Mouse (Mus musculus) MEL (cell line): Measurements from ENCODE around the gene Lgi4. TPM values are rescaled to one million over a fixed set of nuclear protein-coding genes. Genes with fewer than 3 reads are reported as not detected.

Experiments used
- DNase-seq: peaks from one replicate; pipeline ENCODE4 v3.0.0; 2011; ENCODE audit warnings: low read depth, low spot score
- H3K27ac ChIP-seq: 2 replicates; pipeline ENCODE4 v1.5.1; 2012; ENCODE audit warnings: low read depth, mild to moderate bottlenecking, control low read depth, low read length, moderate library complexity; ENCODE audit not compliant: control insufficient read depth
- H3K27me3 ChIP-seq, 2 experiments: fragments of 150-350 bp in 1 of 2; sonication (generic) in 1 of 2; 2 replicates each; pipeline ENCODE4 v1.6.1; 2012; ENCODE audit warnings: low read length in 2 of 2, mild to moderate bottlenecking in 2 of 2, improper control_type of control experiment in 1 of 2, moderate library complexity in 1 of 2; ENCODE audit not compliant: insufficient read depth in 2 of 2, control insufficient read depth in 1 of 2
- H3K36me3 ChIP-seq, 2 experiments: 2 replicates each; pipeline ENCODE4 v1.6.1; 2012 to 2014; ENCODE audit warnings: low read length in 2 of 2, improper control_type of control experiment in 1 of 2, inconsistent platforms in 1 of 2, mild to moderate bottlenecking in 1 of 2; ENCODE audit not compliant: insufficient read depth in 2 of 2, control insufficient read depth in 1 of 2
- H3K4me1 ChIP-seq, 2 experiments: fragments of 150-350 bp in 1 of 2; sonication (generic) in 1 of 2; 2 replicates each; pipeline ENCODE4 v1.6.1; 2012; ENCODE audit warnings: low read length in 2 of 2, improper control_type of control experiment in 1 of 2, mild to moderate bottlenecking in 1 of 2; ENCODE audit not compliant: insufficient read depth in 2 of 2, control insufficient read depth in 1 of 2
- H3K4me3 ChIP-seq, 2 experiments: fragments of 150-350 bp in 1 of 2; sonication (generic) in 1 of 2; 2 replicates each; pipeline ENCODE4 v1.5.1; 2012; ENCODE audit warnings: low read depth in 2 of 2, low read length in 2 of 2, mild to moderate bottlenecking in 2 of 2, moderate library complexity in 2 of 2, control low read depth in 1 of 2, improper control_type of control experiment in 1 of 2; ENCODE audit not compliant: control insufficient read depth in 1 of 2, insufficient read depth in 1 of 2
- H3K79me2 ChIP-seq: 2 replicates; pipeline ENCODE4 v1.6.1; 2012; ENCODE audit warnings: mild to moderate bottlenecking, low read length, moderate library complexity; ENCODE audit not compliant: control insufficient read depth, poor library complexity, insufficient read depth
- H3K9ac ChIP-seq: 2 replicates; pipeline ENCODE4 v1.6.1; 2012; ENCODE audit warnings: low read depth, mild to moderate bottlenecking, control low read depth, low read length, moderate library complexity; ENCODE audit not compliant: control insufficient read depth, poor library complexity, severe bottlenecking
- H3K9me3 ChIP-seq: fragments of 150-350 bp; sonication (generic); replicated peaks from 2 replicates; pipeline ENCODE4 v1.6.1; 2012; ENCODE audit warnings: mild to moderate bottlenecking, low read length, improper control_type of control experiment, moderate library complexity; ENCODE audit not compliant: insufficient read depth
- BHLHE40 ChIP-seq: IDR thresholded peaks from 2 replicates; pipeline ENCODE4 v1.6.1; 2012; ENCODE audit warnings: low read depth, mild to moderate bottlenecking, inconsistent platforms, low read length, improper control_type of control experiment, borderline replicate concordance
- CTCF ChIP-seq, 3 experiments: IDR thresholded peaks in 2 of 3; conservative IDR thresholded peaks in 1 of 3; 2 replicates each; pipeline ENCODE4 v1.5.1; 2011 to 2012; ENCODE audit warnings: low read length in 3 of 3, low read depth in 2 of 3, mild to moderate bottlenecking in 2 of 3, improper control_type of control experiment in 1 of 3, inconsistent platforms in 1 of 3, mixed read lengths in 1 of 3, moderate library complexity in 1 of 3; ENCODE audit not compliant: control insufficient read depth in 1 of 3, insufficient read depth in 1 of 3, poor library complexity in 1 of 3, severe bottlenecking in 1 of 3
- E2F4 ChIP-seq: IDR thresholded peaks from 2 replicates; pipeline ENCODE4 v1.6.1; 2011; ENCODE audit warnings: low read depth, low read length, improper control_type of control experiment, borderline replicate concordance
- ETS1 ChIP-seq: IDR thresholded peaks from 2 replicates; pipeline ENCODE4 v1.6.1; 2012; ENCODE audit warnings: low read depth, mild to moderate bottlenecking, inconsistent platforms, low read length, improper control_type of control experiment, moderate library complexity
- GABPA ChIP-seq: IDR thresholded peaks from 2 replicates; pipeline ENCODE4 v1.6.1; 2012; ENCODE audit warnings: low read depth, mild to moderate bottlenecking, inconsistent platforms, low read length, improper control_type of control experiment, moderate library complexity
- GATA1 ChIP-seq: IDR thresholded peaks from 2 replicates; pipeline ENCODE4 v1.6.1; 2011; ENCODE audit warnings: low read depth, low read length, improper control_type of control experiment
- HCFC1 ChIP-seq: IDR thresholded peaks from 2 replicates; pipeline ENCODE4 v1.6.1; 2012; ENCODE audit warnings: low read depth, mild to moderate bottlenecking, inconsistent platforms, low read length, improper control_type of control experiment, moderate library complexity
- KAT2A ChIP-seq: conservative IDR thresholded peaks from 2 replicates; pipeline ENCODE4 v1.6.1; 2012; ENCODE audit warnings: low read depth, low read length, improper control_type of control experiment, inconsistent platforms
- MAFK ChIP-seq: IDR thresholded peaks from 2 replicates; pipeline ENCODE4 v1.6.1; 2011; ENCODE audit warnings: low read depth, mild to moderate bottlenecking, low read length, improper control_type of control experiment, borderline replicate concordance
- MAX ChIP-seq: IDR thresholded peaks from 2 replicates; pipeline ENCODE4 v1.6.1; 2011; ENCODE audit warnings: low read length, improper control_type of control experiment
- MEF2A ChIP-seq: IDR thresholded peaks from 2 replicates; pipeline ENCODE4 v1.6.1; 2014; ENCODE audit warnings: low read depth, mild to moderate bottlenecking, inconsistent platforms, low read length, improper control_type of control experiment; ENCODE audit not compliant: poor library complexity, insufficient replicate concordance, severe bottlenecking; ENCODE audit errors: extremely low read depth
- MXI1 ChIP-seq: IDR thresholded peaks from 2 replicates; pipeline ENCODE4 v1.6.1; 2011; ENCODE audit warnings: mild to moderate bottlenecking, low read depth, low read length, improper control_type of control experiment
- MYB ChIP-seq: IDR thresholded peaks from 2 replicates; pipeline ENCODE4 v1.6.1; 2011; ENCODE audit warnings: mild to moderate bottlenecking, low read depth, low read length, improper control_type of control experiment
- MYC ChIP-seq: IDR thresholded peaks from 2 replicates; pipeline ENCODE4 v1.6.1; 2011; ENCODE audit warnings: low read depth, mild to moderate bottlenecking, low read length, improper control_type of control experiment, moderate library complexity
- NRF1 ChIP-seq: IDR thresholded peaks from 2 replicates; pipeline ENCODE4 v1.6.1; 2014; ENCODE audit warnings: low read depth, mild to moderate bottlenecking, inconsistent platforms, low read length, improper control_type of control experiment, moderate library complexity; ENCODE audit not compliant: poor library complexity, insufficient read depth, severe bottlenecking
- POLR2A ChIP-seq, 2 experiments: IDR thresholded peaks; 2 replicates each; pipeline ENCODE4 v1.6.1; 2011 to 2012; ENCODE audit warnings: low read length in 2 of 2, mild to moderate bottlenecking in 2 of 2, control low read depth in 1 of 2, improper control_type of control experiment in 1 of 2, low read depth in 1 of 2, moderate library complexity in 1 of 2; ENCODE audit not compliant: control insufficient read depth in 1 of 2, insufficient read depth in 1 of 2, poor library complexity in 1 of 2
- POLR2AphosphoS2 ChIP-seq: IDR thresholded peaks from 2 replicates; pipeline ENCODE4 v1.6.1; 2011; ENCODE audit warnings: low read length, improper control_type of control experiment
- RAD21 ChIP-seq: IDR thresholded peaks from 2 replicates; pipeline ENCODE4 v1.6.1; 2011; ENCODE audit warnings: mild to moderate bottlenecking, low read depth, low read length, improper control_type of control experiment
- SIN3A ChIP-seq: IDR thresholded peaks from 2 replicates; pipeline ENCODE4 v1.6.1; 2012; ENCODE audit warnings: low read length, improper control_type of control experiment, inconsistent platforms
- SMC3 ChIP-seq: IDR thresholded peaks from 2 replicates; pipeline ENCODE4 v1.6.1; 2011; ENCODE audit warnings: low read depth, low read length, improper control_type of control experiment
- TAL1 ChIP-seq: IDR thresholded peaks from 2 replicates; pipeline ENCODE4 v1.6.1; 2012; ENCODE audit warnings: mild to moderate bottlenecking, inconsistent platforms, low read length, moderate library complexity, mixed read lengths
- TCF12 ChIP-seq: IDR thresholded peaks from 2 replicates; pipeline ENCODE4 v1.6.1; 2014; ENCODE audit warnings: low read depth, mild to moderate bottlenecking, inconsistent platforms, low read length, improper control_type of control experiment, moderate library complexity
- UBTF ChIP-seq: IDR thresholded peaks from 2 replicates; pipeline ENCODE4 v1.6.1; 2012; ENCODE audit warnings: low read depth, mild to moderate bottlenecking, inconsistent platforms, low read length, improper control_type of control experiment, moderate library complexity, borderline replicate concordance; ENCODE audit not compliant: insufficient read depth
- polyA plus RNA-seq, 2 experiments: library from polyadenylated mRNA; stranded (reverse) in 1 of 2; unstranded in 1 of 2; fragments of >175 nt in 1 of 2; fragments of >200 nt in 1 of 2; gene quantifications; 2 replicates each; pipeline versions ENCODE4 v1.2.1 to v1.2.4; 2012; ENCODE audit warnings: low replicate concordance in 2 of 2, low read depth in 1 of 2; ENCODE audit not compliant: insufficient read length in 2 of 2, insufficient read depth in 1 of 2, missing spikeins in 1 of 2
- total RNA-seq: library from RNA; depleted of rRNA; stranded (reverse); fragments of 300-350 nt; gene quantifications from 2 replicates; pipeline ENCODE4 v1.2.3, GENCODE M21; 2012

Lgi4 gene
- total and polyA plus RNA-seq, 3 experiments, result not detected

GRCm38 (mm10) chr7:31105061-31105768 is 46.1 kb downstream of the Lgi4 start:
- peaks cover 0 to 11% of the 10 kb centered on the region in 2 experiments; a peak in 1 of 4 replicates for H3K4me1 ChIP-seq
- TF ChIP-seq MYC (no peak), BHLHE40 (no peak), MEF2A (no peak), POLR2AphosphoS2 (no peak), GATA1 (no peak), HCFC1 (no peak), MXI1 (no peak), CTCF (IDR thresholded peaks at IDR 0.05 in 2 of 3, conservative IDR thresholded peaks at IDR 0.05 in 1 of 3; ENCODE audit: control insufficient read depth in 1 of 3, insufficient read depth in 1 of 3, low read depth in 2 of 3, low read length in 3 of 3, poor library complexity in 1 of 3, severe bottlenecking in 1 of 3) (peak; percentile 61 to 81 (median 66)), NRF1 (no peak), KAT2A (no peak), POLR2A (IDR thresholded peaks at IDR 0.05; ENCODE audit: control insufficient read depth in 1 of 2, insufficient read depth in 1 of 2, low read depth in 1 of 2, low read length in 2 of 2, poor library complexity in 1 of 2) (no peak), SMC3 (peak; percentile 59), MYB (no peak), RAD21 (peak; percentile 47), TCF12 (no peak), ETS1 (no peak), SIN3A (no peak), UBTF (no peak)
- peaks cover 0 to 2% of the 10 kb centered on the region in 2 experiments; a peak in 1 of 4 replicates for H3K36me3 ChIP-seq
- no peaks in the 10 kb centered on the region for H3K9me3 ChIP-seq
- no peak overlapping the region for H3K4me3 ChIP-seq
- no peak overlapping the region for H3K27ac ChIP-seq
- DNase-seq, result peak; percentile 31
- no peaks in the 10 kb centered on the region for H3K79me2 ChIP-seq
- no peaks in the 10 kb centered on the region for H3K27me3 ChIP-seq
- H3K9ac ChIP-seq, result no peak overlapping the region

DNA sequence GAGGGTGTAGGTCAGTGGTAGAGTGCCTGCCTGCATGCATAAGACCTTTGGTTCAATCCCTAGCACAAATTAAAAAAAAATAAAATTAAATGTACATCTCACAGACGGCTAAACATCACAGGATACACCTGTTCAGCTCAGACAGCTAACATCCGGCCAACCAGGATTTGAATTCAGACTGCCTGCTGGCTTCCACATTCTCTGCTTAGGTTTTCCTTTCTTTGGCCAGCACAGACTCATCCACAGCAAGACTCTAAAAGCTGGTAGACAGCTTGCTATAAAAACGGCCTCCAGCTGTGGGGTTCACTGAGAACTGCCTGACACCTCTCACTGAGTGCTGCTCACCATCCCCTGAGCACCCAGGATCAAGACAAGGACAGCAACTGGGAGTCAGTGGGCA is 47.0 kb downstream of the Lgi4 start:
- TF ChIP-seq GABPA, result no peak
- TF ChIP-seq E2F4, result no peak
- no peak for TF ChIP-seq TAL1
- no peak for TF ChIP-seq KAT2A
- no peak for TF ChIP-seq MAX
- TF ChIP-seq MYC, result no peak
- no peak for TF ChIP-seq MXI1
- TF ChIP-seq MAFK, result no peak
- no peak for TF ChIP-seq POLR2A (IDR thresholded peaks at IDR 0.05; ENCODE audit: control insufficient read depth in 1 of 2, insufficient read depth in 1 of 2, low read depth in 1 of 2, low read length in 2 of 2, poor library complexity in 1 of 2)
- TF ChIP-seq SIN3A, result no peak
- TF ChIP-seq, all 39 proteins: peak for 0
- no peak overlapping the region for H3K4me3 ChIP-seq
- no peak for DNase-seq
- peaks cover 0 to 16% of the 10 kb centered on the region in 2 experiments; a peak in 1 of 4 replicates for H3K4me1 ChIP-seq
- H3K36me3 ChIP-seq, result peaks cover 0 to 8% of the 10 kb centered on the region in 2 experiments; a peak in 1 of 4 replicates
- H3K9me3 ChIP-seq, result no peaks in the 10 kb centered on the region
- H3K9ac ChIP-seq, result no peak overlapping the region
- no peaks in the 10 kb centered on the region for H3K79me2 ChIP-seq
- H3K27ac ChIP-seq, result no peak overlapping the region
- H3K27me3 ChIP-seq, result no peaks in the 10 kb centered on the region
